Mouse (Mus musculus) kidney, postnatal 4 days (tissue): Measurements from ENCODE around the gene Srcin1.

ENCODE experiments used
- DNase-seq, 2 experiments: peaks; one replicate each; pipeline ENCODE4 v3.0.0; 2021; ENCODE audit warnings: mixed read lengths in 2 of 2

Srcin1 gene

GRCm38 (mm10) chr11:97548757-97549156 lies 27.2 kb downstream of the Srcin1 start:
- DNase-seq, result no peak

- no peak for DNase-seq
Observed at GRCm38 (mm10) chr11:97547957-97548706, 27.9 kb downstream of the Srcin1 start.

- DNase-seq, result peak; percentile 70 to 79
Observed at GRCm38 (mm10) chr11:97546804-97547411, 29.1 kb downstream of the Srcin1 start.

DNA sequence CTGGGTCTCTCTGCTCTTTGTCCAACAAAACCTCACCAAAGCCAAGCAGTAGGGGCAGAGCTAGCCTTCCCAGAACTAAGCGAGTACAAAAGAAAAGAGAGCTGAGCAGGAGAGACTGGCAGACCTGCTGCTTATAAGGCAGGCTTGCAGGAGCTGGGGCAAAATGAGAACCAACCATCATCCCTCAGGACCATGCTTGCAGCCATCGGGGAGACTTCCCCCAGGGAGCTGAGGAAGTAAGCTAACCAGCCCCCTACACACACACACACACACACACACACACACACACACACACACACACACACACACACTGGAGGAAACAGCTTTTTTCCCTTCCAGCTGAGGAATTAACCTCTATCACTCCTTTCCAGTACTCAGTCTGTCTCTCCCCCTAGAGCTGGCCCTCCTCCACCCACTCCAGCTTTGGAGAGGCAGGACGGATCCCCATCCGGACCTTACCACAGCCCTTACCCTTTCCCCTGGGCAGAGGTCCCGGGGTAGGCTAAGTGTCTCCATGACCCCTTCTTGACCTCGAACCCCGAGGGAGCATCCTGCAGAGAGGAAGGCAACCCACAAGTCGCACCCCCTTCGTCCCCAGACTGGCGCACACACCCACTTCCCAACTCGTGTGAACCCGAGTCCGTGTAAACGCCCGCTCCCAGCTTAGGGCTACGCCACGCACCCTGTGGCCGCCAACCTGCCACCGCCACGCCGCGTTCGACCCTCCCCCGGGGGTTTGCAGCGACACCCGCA lies 30.0 kb downstream of the Srcin1 start:
- DNase-seq, result peak in 1 of 2 experiments; percentile 42

- no peak for DNase-seq
Observed at GRCm38 (mm10) chr11:97543883-97544282, 32.1 kb downstream of the Srcin1 start.

DNA sequence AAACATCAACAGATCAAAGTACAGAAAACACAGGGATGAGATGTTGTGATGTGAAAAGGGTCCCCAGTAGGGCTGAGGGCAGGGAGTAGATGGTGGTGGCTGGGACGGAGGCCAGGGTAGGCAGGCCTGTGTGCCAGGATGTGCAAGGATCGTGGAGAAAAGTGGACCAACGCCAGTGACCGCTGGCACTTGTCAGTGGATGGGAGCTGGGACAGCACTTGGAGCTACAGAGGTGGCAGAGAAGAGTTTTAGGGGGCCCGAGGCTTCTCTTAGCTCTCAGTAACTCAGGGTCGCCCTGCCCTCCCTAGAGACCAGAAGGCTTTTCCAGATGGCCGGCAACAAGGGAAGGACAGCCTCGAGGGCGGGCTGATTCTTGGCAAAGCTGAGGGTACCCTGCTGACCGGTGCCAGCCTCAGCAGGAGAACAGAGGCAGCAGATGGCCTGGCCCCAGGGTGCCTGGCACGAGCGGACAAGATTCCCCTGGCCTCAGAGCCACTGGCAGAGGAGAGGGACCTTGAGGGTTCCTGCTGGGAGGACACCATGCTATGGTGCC lies 32.7 kb downstream of the Srcin1 start:
- DNase-seq, result peak; percentile 35 to 50

- DNase-seq, result no peak
Observed at GRCm38 (mm10) chr11:97542171-97543150, 33.5 kb downstream of the Srcin1 start.

- peak; percentile 56 to 62 for DNase-seq
Observed at GRCm38 (mm10) chr11:97540604-97541003, 35.4 kb downstream of the Srcin1 start.

DNA sequence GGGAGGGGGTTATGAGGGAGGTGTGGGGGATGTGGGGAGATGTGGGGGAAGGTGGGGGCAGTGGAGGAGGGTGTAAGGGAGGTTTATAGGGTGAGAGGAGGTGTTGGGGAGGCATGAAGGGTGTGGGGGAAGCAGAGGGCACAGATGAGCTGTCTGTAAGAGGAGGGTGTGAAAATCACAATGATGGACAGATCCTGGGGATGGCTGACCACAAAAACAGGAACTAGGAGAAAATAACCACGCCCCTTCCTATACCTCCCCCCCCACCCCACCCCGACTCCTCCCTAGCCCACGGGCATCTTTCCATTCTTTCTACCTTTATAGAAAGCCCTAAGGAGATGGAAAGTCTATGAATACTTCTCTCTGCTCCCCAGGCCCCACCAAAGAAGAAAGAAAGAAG lies 35.9 kb downstream of the Srcin1 start:
- DNase-seq, result no peak

DNA sequence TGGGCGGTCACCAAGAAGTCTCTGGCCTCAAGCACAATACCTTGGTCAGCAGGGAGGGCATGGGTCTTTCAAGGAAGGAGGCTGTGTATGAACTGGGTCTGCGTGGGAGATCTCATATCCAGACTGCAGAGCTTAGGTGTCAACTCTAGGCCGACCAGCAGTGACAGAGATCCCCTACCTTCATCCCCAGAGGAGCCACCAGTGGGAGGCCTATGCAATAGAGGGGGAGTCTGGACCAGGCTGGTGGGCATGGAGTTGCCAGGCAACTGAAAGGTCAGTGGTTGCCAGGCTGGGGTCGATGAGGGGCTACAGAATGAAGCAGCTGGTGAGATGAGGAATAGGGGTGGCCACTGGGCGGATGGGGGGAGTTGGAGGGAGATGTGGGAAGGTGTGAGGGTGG lies 36.4 kb downstream of the Srcin1 start:
- DNase-seq, result no peak

- no peak for DNase-seq
Observed at GRCm38 (mm10) chr11:97537580-97538089, 38.4 kb downstream of the Srcin1 start.

DNA sequence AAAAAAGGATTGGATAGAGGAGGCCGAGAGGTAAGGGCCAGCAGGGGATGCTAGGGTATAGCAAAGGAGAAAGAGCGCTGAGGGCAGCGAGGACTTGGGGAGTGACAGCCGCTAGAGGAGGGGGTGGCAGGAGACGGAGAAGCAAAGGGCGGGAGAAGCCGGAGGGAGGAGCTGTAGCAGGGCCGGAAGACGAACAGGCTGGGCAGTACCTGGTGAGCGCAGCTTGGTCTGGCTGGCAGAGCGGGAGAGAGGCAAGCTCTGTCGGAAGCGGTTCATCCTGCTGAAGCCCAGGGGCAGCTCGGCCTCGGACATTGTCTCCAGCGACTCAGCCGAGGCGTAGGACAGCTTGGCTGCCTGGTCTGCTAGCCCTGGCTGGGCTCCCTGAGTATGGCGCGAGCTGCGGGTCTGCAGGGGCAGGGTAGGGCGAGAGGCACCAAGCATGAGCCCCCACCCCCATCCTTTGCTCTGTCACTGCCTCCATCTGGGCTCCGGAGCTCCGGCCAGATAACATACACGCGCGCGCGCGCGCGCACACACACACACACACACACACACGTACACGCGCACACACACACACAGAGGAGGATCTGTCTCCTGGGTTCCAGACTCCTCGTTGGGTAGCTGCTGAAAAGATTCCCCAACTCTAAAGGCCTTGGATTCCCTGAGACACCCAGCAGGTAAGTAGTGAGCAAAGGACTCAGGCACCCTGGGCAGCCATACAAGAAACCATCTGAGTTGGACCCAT lies 39.0 kb downstream of the Srcin1 start:
- peak; percentile 48 to 71 for DNase-seq

DNA sequence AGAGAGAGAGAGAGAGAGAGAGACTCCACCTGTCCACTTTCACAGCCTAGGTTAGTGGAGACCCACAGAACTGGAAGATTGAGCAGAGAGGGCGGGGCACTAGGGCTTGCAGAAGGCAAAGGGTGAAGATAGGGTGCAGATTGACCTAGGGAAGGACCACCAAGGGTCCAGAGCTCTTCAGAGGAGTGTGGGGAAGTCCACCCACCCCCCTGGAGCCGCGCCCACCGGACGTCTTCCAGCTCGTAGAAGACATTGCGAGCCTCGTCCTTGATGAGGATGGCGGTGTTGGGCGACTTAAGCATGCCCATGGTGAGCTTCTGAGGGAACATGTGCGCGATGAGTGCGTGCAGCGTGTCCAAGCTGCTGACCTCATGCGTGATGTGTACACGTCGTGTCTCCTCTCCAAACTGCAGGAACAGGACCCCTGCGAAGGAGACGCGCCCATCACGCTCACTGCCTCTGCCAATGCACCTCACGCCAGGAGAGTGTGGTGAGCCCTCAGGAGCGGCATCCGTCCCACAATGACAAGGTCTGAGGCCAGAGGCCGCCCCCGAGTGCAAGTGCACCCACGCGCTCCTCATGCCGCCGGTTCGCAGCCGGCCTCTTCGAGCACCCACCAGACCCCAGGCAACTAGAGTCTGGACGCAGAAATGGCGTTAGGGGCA lies 39.8 kb downstream of the Srcin1 start:
- DNase-seq, result no peak

GRCm38 (mm10) chr11:97535660-97536059 lies 40.3 kb downstream of the Srcin1 start:
- no peak for DNase-seq

- DNase-seq, result no peak
Observed at GRCm38 (mm10) chr11:97535308-97535630, 40.7 kb downstream of the Srcin1 start.

- peak; percentile 46 to 58 for DNase-seq
Observed at GRCm38 (mm10) chr11:97534442-97535307, 41.3 kb downstream of the Srcin1 start.

DNA sequence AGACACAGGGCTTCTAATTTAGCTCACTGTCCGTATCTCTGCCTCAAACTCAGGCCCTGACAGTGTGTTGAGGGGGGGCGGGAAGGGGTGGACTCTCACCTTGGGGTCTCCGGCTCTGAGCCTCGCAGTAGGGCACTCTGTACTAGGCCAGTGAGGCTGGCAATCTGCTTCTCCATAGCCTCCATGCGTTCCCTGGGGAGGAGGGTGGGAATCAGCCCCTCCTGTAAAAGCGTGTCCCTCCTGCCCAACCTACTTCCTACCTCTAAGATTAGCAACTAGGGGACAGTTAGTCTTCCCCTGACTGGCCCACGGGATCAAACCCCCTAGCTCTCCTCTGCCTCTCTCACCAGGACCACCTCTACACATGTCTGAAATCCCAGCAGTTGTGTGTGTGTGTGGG lies 42.3 kb downstream of the Srcin1 start:
- DNase-seq, result no peak

- DNase-seq, result no peak
Observed at GRCm38 (mm10) chr11:97532950-97533582, 42.9 kb downstream of the Srcin1 start.

GRCm38 (mm10) chr11:97532354-97532753 lies 43.6 kb downstream of the Srcin1 start:
- DNase-seq, result no peak
